Mouse (Mus musculus) bone marrow, adult 2 months (tissue): ENCODE results near the gene Itga1. TPM values are rescaled to one million over a fixed set of nuclear protein-coding genes. Genes with fewer than 3 reads are reported as not detected.

Experiments
- H3K27ac ChIP-seq: fragments of 200-500 bp; 2 replicates; pipeline ENCODE4 v1.5.1; 2012; ENCODE audit warnings: low read depth, mild to moderate bottlenecking, control low read depth, inconsistent platforms, low read length; ENCODE audit not compliant: control insufficient read depth, poor library complexity, insufficient read depth
- H3K4me1 ChIP-seq: fragments of 200-500 bp; 2 replicates; pipeline ENCODE4 v1.6.1; 2011; ENCODE audit warnings: low read length; ENCODE audit not compliant: control insufficient read depth, insufficient read depth
- H3K4me3 ChIP-seq: fragments of 200-500 bp; replicated peaks from 2 replicates; pipeline ENCODE3; 2011; ENCODE audit warnings: mild to moderate bottlenecking, low read depth, low read length, control low read depth; ENCODE audit not compliant: control insufficient read depth
- CTCF ChIP-seq: fragments of 200-500 bp; IDR thresholded peaks from 2 replicates; pipeline ENCODE4 v1.5.1; 2011; ENCODE audit warnings: low read length, control low read depth; ENCODE audit not compliant: control insufficient read depth, insufficient read depth
- POLR2A ChIP-seq: fragments of 200-500 bp; IDR thresholded peaks from 2 replicates; pipeline ENCODE4 v1.6.1; 2011; ENCODE audit warnings: low read depth, mild to moderate bottlenecking, control low read depth, low read length, borderline replicate concordance; ENCODE audit not compliant: control insufficient read depth
- WGBS: fragments of 180-500 bp; shearing (Covaris S2); methylation state at CpG from one replicate; pipeline ENCODE4 v1.1.7; 2018; 5-methylcytosine and 5-hydroxymethylcytosine counted together
- polyA plus RNA-seq: library from polyadenylated mRNA; stranded (reverse); fragments of >200 nt; gene quantifications from 2 replicates; pipeline ENCODE4 v1.2.4, GENCODE M21; 2011; ENCODE audit warnings: low replicate concordance; ENCODE audit not compliant: missing spikeins, insufficient read depth, insufficient read length

Gene Itga1
- polyA plus RNA-seq, 1 experiment: 15.5 TPM

DNA sequence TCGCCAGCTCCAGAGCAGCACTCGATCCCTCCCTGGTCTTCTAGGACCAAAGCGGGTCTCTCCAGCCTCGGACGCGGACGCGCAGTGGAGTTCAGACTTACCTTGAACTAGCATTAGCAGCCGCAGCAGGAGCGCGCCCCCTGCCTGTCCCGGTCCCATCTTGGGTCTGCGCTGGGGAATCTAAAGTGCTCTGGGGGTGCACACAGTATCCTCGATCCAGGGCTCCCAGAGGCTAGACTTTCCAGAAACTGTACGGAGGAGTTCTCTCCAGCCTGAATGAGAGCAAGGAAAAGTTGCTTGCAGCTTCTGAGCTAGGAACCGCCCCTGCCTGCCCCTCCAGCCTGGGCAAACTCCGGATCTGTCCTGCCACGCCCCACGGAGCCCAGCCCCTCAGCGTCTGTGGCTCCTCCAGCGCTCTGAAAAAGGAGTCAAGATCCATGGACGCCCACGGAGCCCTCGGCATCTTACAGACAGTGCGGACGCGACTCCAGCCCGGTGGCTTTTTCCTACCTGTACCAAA is 169.9 kb downstream of the Itga1 start, which contains the start of gene Itga2:
Itga2 (minus strand) TSS at position 326 of the 520 bp plus-strand sequence.
- WGBS: under 1% methylated on average over 28 of the region's 28 CpGs
- H3K27ac ChIP-seq: no peak within 1 kb of the TSS
- no peaks in the 10 kb centered on the region; the same call in 1 of the 2 replicates for H3K4me1 ChIP-seq
- TF ChIP-seq CTCF (peak; percentile 46; the same call in 1 of the 2 replicates), POLR2A (no peak)
- peak within 1 kb of the TSS; percentile 29 for H3K4me3 ChIP-seq

DNA sequence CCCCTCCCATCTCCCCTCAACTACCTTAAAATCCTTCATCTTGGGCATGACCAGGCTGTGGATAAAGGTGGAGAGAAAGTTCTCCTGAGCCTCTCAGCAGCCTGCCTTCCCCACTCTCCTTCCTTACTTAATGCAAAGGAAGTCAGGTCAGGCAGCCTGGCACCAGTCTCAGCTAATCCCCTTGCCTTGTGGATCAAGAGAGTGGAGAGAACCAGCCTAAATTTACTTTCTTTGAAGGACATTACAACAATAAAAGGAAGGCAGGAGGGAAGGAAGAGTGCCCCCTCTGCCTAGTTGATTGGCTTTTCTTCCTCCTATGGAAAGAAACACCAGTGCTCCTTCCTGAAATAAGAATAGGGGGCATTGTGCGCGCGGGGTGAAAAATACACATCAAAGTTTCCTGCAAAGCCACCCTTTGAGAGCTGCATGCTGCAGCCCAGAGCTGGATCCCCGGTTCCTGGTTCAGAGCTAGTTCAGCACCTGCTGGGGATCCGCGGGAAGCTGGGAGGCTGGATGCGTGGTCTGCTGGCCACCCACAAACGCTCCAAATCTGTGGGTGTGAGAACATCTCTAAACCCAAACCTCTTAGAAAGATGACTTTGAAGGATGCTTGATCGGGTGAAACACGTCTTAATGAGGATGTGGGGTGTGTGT is 170.6 kb downstream of the Itga1 start:
- under 1% methylated on average over 10 of the region's 10 CpGs for WGBS
- Histone ChIP-seq H3K27ac (no peak overlapping the region), H3K4me3 (peak overlapping the region; percentile 29), H3K4me1 (no peaks in the 10 kb centered on the region; the same call in 1 of the 2 replicates)
- TF ChIP-seq POLR2A (no peak), CTCF (no peak)

DNA sequence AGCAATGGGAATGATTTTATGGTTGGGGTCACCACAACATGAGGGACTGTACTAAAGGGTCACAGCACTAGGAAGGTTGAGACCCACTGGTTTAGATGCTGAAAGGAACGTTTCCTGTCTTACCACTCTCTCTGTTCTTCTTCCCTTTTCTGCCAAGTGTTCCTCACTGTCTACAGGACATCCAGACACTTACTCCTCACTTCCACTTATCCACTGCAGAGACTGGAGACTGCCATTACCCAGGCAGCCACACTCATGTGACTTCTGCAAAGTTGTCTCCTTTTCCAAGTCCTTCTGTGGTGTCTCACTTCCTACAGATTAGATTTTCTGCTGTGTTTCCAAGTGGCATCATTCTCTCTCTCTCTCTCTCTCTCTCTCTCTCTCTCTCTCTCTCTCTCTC is 177.0 kb downstream of the Itga1 start:
- Histone ChIP-seq H3K4me1 (no peaks in the 10 kb centered on the region), H3K27ac (no peak overlapping the region), H3K4me3 (no peak overlapping the region)
- WGBS: 13% methylated on average over 1 of the region's 1 CpGs
- TF ChIP-seq POLR2A: no peak

DNA sequence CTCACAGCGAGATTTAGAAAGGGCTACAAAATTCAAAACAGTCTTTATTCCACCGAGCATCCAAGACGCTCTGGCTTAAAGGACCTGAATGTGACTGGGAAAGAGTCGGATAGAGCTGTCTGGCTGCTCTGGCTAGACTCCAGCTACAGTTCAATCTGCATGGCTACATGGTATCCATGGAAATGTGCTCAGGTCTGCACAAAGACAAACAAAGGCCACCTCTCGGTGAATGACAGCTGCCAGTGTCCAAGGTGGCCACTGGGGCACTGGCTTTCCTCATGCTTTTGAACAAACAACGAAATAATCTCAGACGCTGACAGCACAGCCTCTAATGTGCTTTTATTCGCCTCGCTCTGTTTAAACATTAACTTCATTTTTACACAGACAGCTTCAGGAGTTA is 178.4 kb downstream of the Itga1 start:
- WGBS: 84% methylated on average over 9 of the region's 9 CpGs
- Histone ChIP-seq H3K4me3 (no peak overlapping the region), H3K4me1 (no peaks in the 10 kb centered on the region), H3K27ac (no peak overlapping the region)
- TF ChIP-seq POLR2A (no peak), CTCF (no peak)

DNA sequence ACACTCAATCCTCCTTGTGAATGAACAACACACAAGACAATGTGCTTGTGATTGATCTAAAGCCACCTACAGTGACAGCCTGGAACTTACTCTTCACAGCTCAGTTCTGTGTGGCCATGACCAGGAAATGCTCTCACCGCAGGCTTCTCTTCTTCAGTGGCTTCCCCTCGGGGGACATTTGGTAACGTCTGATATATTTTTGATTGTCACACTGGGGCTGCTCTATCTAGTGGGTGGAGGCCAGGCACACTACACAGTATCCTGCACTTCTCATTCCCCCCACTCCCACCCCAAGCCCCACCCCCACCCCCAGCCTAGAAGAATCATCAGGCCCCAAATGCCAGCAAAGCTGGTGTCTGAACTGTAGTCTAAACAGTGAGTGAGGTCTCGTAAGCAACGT is 186.0 kb downstream of the Itga1 start:
- no peak overlapping the region for H3K4me3 ChIP-seq
- no peak overlapping the region for H3K27ac ChIP-seq
- no peaks in the 10 kb centered on the region; the same call in 1 of the 2 replicates for H3K4me1 ChIP-seq
- 24% methylated on average over 5 of the region's 5 CpGs for WGBS
- TF ChIP-seq CTCF (no peak), POLR2A (no peak)

DNA sequence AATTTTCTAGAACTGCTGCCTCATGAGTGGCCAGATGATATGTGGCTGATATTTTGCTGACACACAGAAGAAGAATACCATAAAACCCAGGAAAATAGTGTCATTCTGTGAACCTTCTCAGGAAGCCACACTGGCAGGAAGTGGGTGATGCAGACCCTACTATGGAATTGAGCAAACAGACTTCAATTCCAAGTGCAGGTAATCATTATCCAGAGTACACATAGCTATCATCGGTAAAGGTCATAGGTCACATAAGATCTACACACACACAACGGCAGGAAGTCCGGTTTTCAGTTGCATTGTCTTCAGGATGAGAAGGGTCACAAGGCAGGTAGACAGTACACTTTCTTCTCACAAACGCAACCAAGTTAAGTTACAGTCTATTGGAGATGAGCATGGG is 186.8 kb downstream of the Itga1 start:
- TF ChIP-seq POLR2A: no peak
- TF ChIP-seq CTCF: no peak
- 70% methylated on average over 4 of the region's 4 CpGs for WGBS
- no peak overlapping the region for H3K27ac ChIP-seq
- H3K4me3 ChIP-seq: no peak overlapping the region
- H3K4me1 ChIP-seq: peaks cover 3% of the 10 kb centered on the region; the same call in 1 of the 2 replicates

DNA sequence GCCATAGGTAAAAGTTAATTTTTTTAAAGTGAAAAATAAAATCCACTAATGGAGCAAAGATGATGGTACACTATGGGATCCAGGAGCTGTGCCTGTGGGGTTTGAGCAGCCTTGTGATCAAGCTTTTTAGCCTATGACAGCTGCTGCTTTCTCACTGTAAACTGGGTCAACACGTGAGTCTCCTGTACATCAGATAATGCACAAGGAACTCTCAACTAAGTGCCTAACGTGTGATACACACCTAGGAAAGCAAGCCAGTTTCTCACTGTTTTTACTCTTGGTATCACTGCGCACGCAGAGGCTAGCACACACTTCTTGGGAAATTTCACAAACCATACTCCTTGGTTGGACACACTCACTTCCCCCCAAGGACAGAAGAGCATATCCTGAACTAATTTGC is 187.2 kb downstream of the Itga1 start:
- 29% methylated on average over 4 of the region's 4 CpGs for WGBS
- H3K27ac ChIP-seq: no peak overlapping the region
- peaks cover 3% of the 10 kb centered on the region; the same call in 1 of the 2 replicates for H3K4me1 ChIP-seq
- TF ChIP-seq POLR2A: no peak
- no peak for TF ChIP-seq CTCF
- no peak overlapping the region for H3K4me3 ChIP-seq

DNA sequence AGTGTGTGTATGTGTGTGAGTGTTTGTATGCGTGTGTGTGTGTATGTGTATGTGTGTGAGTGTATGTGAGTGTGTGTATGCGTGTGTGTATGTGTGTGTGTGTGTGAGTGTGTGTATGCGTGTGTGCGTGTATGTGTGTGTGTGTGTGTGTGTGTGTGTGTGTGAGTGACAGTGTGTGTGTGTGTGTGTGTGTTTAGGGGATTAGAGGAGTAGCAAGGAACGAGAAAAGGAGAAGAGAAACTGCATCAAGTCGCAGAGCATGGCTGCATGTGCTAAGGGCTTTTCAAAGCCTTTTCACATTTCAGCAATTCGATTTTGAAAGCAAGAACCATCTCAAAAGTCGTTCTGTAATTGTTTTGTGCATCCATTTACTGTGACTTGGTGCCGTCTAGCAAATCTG is 191.1 kb downstream of the Itga1 start:
- Histone ChIP-seq H3K4me3 (no peak overlapping the region), H3K4me1 (peaks cover 3% of the 10 kb centered on the region; the same call in 1 of the 2 replicates), H3K27ac (no peak overlapping the region)
- 58% methylated on average over 9 of the region's 9 CpGs for WGBS
- no peak for TF ChIP-seq CTCF
- TF ChIP-seq POLR2A: no peak

DNA sequence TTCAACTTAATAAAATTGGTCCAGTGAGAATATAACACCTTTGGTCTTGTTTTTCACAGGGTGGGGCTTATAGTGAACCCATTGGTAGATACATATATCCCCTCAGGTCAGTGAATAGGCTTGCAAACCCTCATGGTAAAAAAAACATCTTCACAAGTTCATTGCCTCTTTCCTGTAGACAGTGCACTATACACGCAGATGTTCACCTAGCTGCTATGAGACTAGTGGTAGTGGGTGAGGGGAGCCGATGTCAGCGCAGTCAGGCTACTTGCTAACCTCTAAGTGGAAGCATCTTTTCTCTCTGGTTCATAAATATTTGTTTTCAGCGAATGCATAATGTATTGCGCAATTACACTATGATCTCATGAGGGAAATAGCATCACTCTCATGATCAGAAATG is 192.2 kb downstream of the Itga1 start:
- Histone ChIP-seq H3K27ac (no peak overlapping the region), H3K4me3 (no peak overlapping the region), H3K4me1 (peaks cover 3% of the 10 kb centered on the region; the same call in 1 of the 2 replicates)
- 84% methylated on average over 5 of the region's 5 CpGs for WGBS
- no peak for TF ChIP-seq POLR2A
- TF ChIP-seq CTCF: no peak
